Mouse (Mus musculus) intestine, postnatal 0 days (tissue): Measurements from ENCODE around the gene Ceacam9. TPM values are rescaled to one million over a fixed set of nuclear protein-coding genes. Genes with fewer than 3 reads are reported as not detected.
A peak's percentile ranks its signal among the peaks of the same experiment; 100 is the strongest.

Experiments used
- ATAC-seq: fragments of 200-750 bp; cut with Nextera tagmentation; 2 replicates; pipeline ENCODE4 v1.8.0; 2017; ENCODE audit warnings: mild to moderate bottlenecking, moderate TSS enrichment, moderate library complexity
- H3K27ac ChIP-seq: fragments of 300-500 bp; sonication (generic); 2 replicates; pipeline ENCODE4 v1.5.1; 2014; ENCODE audit warnings: mild to moderate bottlenecking, low read depth, low read length, moderate library complexity
- H3K27me3 ChIP-seq: fragments of 300-500 bp; sonication (generic); replicated peaks from 2 replicates; pipeline ENCODE4 v1.6.1; 2014; ENCODE audit warnings: low read length, mixed read lengths; ENCODE audit not compliant: control insufficient read depth, insufficient read depth
- H3K36me3 ChIP-seq: fragments of 300-500 bp; sonication (generic); 2 replicates; pipeline ENCODE4 v1.6.1; 2014; ENCODE audit warnings: mild to moderate bottlenecking, moderate library complexity; ENCODE audit not compliant: control insufficient read depth, insufficient read depth
- H3K4me1 ChIP-seq: fragments of 300-500 bp; sonication (generic); replicated peaks from 2 replicates; pipeline ENCODE4 v1.6.1; 2014; ENCODE audit warnings: antibody characterized with exemption, low read length, mixed read lengths; ENCODE audit not compliant: control insufficient read depth, insufficient read depth
- H3K4me2 ChIP-seq: fragments of 300-500 bp; sonication (generic); replicated peaks from 2 replicates; pipeline ENCODE4 v1.6.1; 2014; ENCODE audit warnings: low read depth, mild to moderate bottlenecking, moderate library complexity
- H3K4me3 ChIP-seq: fragments of 300-500 bp; sonication (generic); 2 replicates; pipeline ENCODE4 v1.5.1; 2014; ENCODE audit warnings: low read depth, low read length
- H3K9ac ChIP-seq: fragments of 300-500 bp; sonication (generic); 2 replicates; pipeline ENCODE4 v1.6.1; 2014; ENCODE audit warnings: mild to moderate bottlenecking, low read depth, low read length
- H3K9me3 ChIP-seq: fragments of 300-500 bp; sonication (generic); 2 replicates; pipeline ENCODE4 v1.6.1; 2016; ENCODE audit warnings: mixed run types; ENCODE audit not compliant: control insufficient read depth
- CTCF ChIP-seq: sonication (generic); IDR thresholded peaks from 2 replicates; pipeline ENCODE4 v1.5.1; 2016; ENCODE audit warnings: low read depth, mild to moderate bottlenecking, control low read depth, antibody characterized with exemption, moderate library complexity
- WGBS: fragments of 180-500 bp; shearing (Covaris S2); extraction: QIAGEN DNeasy Blood & Tissue Kit; methylation state at CpG from one replicate; pipeline ENCODE4 v1.1.7; 2014; 5-methylcytosine and 5-hydroxymethylcytosine counted together
- polyA plus RNA-seq: library from polyadenylated mRNA; unstranded; fragments of >200 nt; fragmentation: Nextera tagmentation; extraction: Ambion mirVana; gene quantifications from 2 replicates; pipeline ENCODE4 v1.2.1, GENCODE M21; 2015

The Ceacam9 gene
- polyA plus RNA-seq, 1 experiment from 2014 or later: not detected

GRCm38 (mm10) chr7:16739056-16739604, 17.4 kb downstream of the Ceacam9 start:
- H3K9me3 ChIP-seq: no peaks in the 10 kb centered on the region
- no peaks in the 10 kb centered on the region for H3K27me3 ChIP-seq
- peak overlapping the region; percentile 68 for H3K9ac ChIP-seq
- 50% methylated on average over 10 of the region's 10 CpGs for WGBS
- H3K4me2 ChIP-seq: peak overlapping the region; percentile 85
- no peak for ATAC-seq
- no peak for TF ChIP-seq CTCF
- peaks cover 19% of the 10 kb centered on the region for H3K36me3 ChIP-seq
- no peaks in the 10 kb centered on the region for H3K4me1 ChIP-seq
- H3K27ac ChIP-seq: no peak overlapping the region
- peak overlapping the region; percentile 71 for H3K4me3 ChIP-seq

DNA sequence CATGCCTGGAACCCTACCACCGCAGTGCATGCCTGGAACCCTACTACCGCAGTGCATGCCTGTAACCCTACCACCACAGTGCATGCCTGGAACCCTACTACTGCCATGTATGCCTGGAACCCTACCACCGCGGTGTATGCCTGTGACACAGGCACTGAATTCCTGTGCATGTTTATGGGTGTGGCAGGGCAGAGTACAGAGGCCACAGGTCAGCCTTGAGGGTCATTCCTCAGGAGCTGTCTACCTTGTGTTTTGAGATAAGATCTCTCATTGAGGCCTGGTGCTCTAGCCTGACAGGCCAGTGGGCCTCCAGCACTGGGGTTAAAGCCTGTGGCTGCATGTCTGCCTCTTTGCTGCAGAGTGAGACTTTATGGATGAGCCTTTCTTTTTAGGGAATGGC, 23.6 kb downstream of the Ceacam9 start:
- no peak for TF ChIP-seq CTCF
- WGBS: 67% methylated on average over 4 of the region's 4 CpGs
- H3K4me2 ChIP-seq: no peak overlapping the region; the same call in 1 of the 2 replicates
- no peaks in the 10 kb centered on the region for H3K27me3 ChIP-seq
- no peak overlapping the region for H3K9ac ChIP-seq
- ATAC-seq: peak; percentile 42; the same call in 1 of the 2 replicates
- no peaks in the 10 kb centered on the region for H3K4me1 ChIP-seq
- H3K9me3 ChIP-seq: no peaks in the 10 kb centered on the region
- H3K27ac ChIP-seq: no peak overlapping the region
- H3K4me3 ChIP-seq: no peak overlapping the region
- H3K36me3 ChIP-seq: peaks cover 63% of the 10 kb centered on the region

DNA sequence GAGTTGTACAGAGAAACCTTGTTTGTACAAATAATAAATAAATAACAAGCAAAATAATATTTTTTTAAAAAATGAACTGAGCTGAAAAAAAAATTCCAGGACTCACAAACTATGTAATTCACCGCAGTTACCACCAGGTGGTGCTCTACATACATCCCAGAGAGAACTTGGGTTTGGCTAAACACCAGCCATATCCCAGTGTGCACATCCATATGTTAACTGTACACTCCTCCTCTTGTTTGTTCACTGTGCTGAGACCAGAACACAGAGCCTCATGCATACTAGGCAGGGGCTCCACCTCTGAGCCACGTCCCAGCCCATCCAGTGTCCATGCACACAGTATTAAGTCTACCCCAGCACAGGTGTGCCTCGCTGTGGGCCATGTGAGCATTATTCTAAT, 24.4 kb downstream of the Ceacam9 start:
- Histone ChIP-seq H3K27ac (no peak overlapping the region), H3K36me3 (peaks cover 63% of the 10 kb centered on the region), H3K9ac (no peak overlapping the region), H3K4me1 (no peaks in the 10 kb centered on the region), H3K4me2 (no peak overlapping the region), H3K9me3 (no peaks in the 10 kb centered on the region), H3K27me3 (no peaks in the 10 kb centered on the region), H3K4me3 (no peak overlapping the region)
- no peak; the same call in 1 of the 2 replicates for ATAC-seq
- TF ChIP-seq CTCF: peak; percentile 88
- WGBS: 60% methylated on average over 3 of the region's 3 CpGs

GRCm38 (mm10) chr7:16747656-16748055, 25.9 kb downstream of the Ceacam9 start:
- H3K9ac ChIP-seq: no peak overlapping the region
- WGBS: 91% methylated on average over 6 of the region's 6 CpGs
- no peaks in the 10 kb centered on the region for H3K4me1 ChIP-seq
- ATAC-seq: no peak
- TF ChIP-seq CTCF: no peak
- H3K9me3 ChIP-seq: no peaks in the 10 kb centered on the region
- no peak overlapping the region for H3K4me3 ChIP-seq
- no peak overlapping the region for H3K4me2 ChIP-seq
- no peak overlapping the region for H3K27ac ChIP-seq
- peaks cover 58% of the 10 kb centered on the region for H3K36me3 ChIP-seq
- no peaks in the 10 kb centered on the region for H3K27me3 ChIP-seq

- no peak for TF ChIP-seq CTCF
- H3K4me1 ChIP-seq: no peaks in the 10 kb centered on the region
- no peak overlapping the region for H3K27ac ChIP-seq
- H3K9me3 ChIP-seq: no peaks in the 10 kb centered on the region
- WGBS: 78% methylated on average over 12 of the region's 12 CpGs
- H3K36me3 ChIP-seq: peaks cover 25% of the 10 kb centered on the region
- no peak overlapping the region for H3K9ac ChIP-seq
- no peak for ATAC-seq
- no peak overlapping the region for H3K4me3 ChIP-seq
- H3K4me2 ChIP-seq: no peak overlapping the region
- H3K27me3 ChIP-seq: no peaks in the 10 kb centered on the region
These were observed 30.3 kb downstream of the Ceacam9 start for GRCm38 (mm10) chr7:16752016-16752415.

GRCm38 (mm10) chr7:16755362-16756017, 33.8 kb downstream of the Ceacam9 start:
- WGBS: 45% methylated on average over 17 of the region's 17 CpGs
- Histone ChIP-seq H3K36me3 (no peaks in the 10 kb centered on the region), H3K27me3 (no peaks in the 10 kb centered on the region), H3K27ac (no peak overlapping the region), H3K9ac (no peak overlapping the region), H3K9me3 (no peaks in the 10 kb centered on the region), H3K4me3 (no peak overlapping the region), H3K4me2 (no peak overlapping the region), H3K4me1 (no peaks in the 10 kb centered on the region)
- no peak for ATAC-seq
- no peak for TF ChIP-seq CTCF
